Mouse (Mus musculus) midbrain, postnatal 0 days (tissue): ENCODE measurements around the gene Atp1a4. TPM values are rescaled to one million over a fixed set of nuclear protein-coding genes. Genes with fewer than 3 reads are reported as not detected.
A peak's percentile ranks its signal among the peaks of the same experiment; 100 is the strongest.

ENCODE experiments used
- ATAC-seq: fragments of 200-750 bp; cut with Nextera tagmentation; 2 replicates; pipeline ENCODE4 v1.8.0; 2017; ENCODE audit warnings: moderate number of reproducible peaks, mild to moderate bottlenecking, moderate TSS enrichment, moderate library complexity; ENCODE audit not compliant: low FRiP score
- DNase-seq: peaks from one replicate; pipeline ENCODE4 v3.0.0-alpha.2; 2015; ENCODE audit warnings: low spot score
- H3K27ac ChIP-seq: fragments of 300-500 bp; sonication (generic); 2 replicates; pipeline ENCODE4 v1.5.1; 2014; ENCODE audit warnings: low read depth, mild to moderate bottlenecking, low read length, mixed read lengths
- H3K27me3 ChIP-seq: fragments of 300-500 bp; sonication (generic); 2 replicates; pipeline ENCODE4 v1.6.1; 2014; ENCODE audit warnings: low read length, control low read depth, mixed read lengths; ENCODE audit not compliant: insufficient read depth
- H3K36me3 ChIP-seq: fragments of 300-500 bp; sonication (generic); 2 replicates; pipeline ENCODE4 v1.6.1; 2014; ENCODE audit warnings: low read length, control low read depth, mixed read lengths; ENCODE audit not compliant: insufficient read depth
- H3K4me1 ChIP-seq: fragments of 300-500 bp; sonication (generic); 2 replicates; pipeline ENCODE4 v1.6.1; 2014; ENCODE audit warnings: mild to moderate bottlenecking, control low read depth, antibody characterized with exemption, low read length, mixed read lengths; ENCODE audit not compliant: insufficient read depth
- H3K4me2 ChIP-seq: fragments of 300-500 bp; sonication (generic); 2 replicates; pipeline ENCODE4 v1.6.1; 2014; ENCODE audit warnings: low read depth, mild to moderate bottlenecking, low read length, mixed read lengths; ENCODE audit not compliant: poor library complexity, severe bottlenecking
- H3K4me3 ChIP-seq: fragments of 300-500 bp; sonication (generic); 2 replicates; pipeline ENCODE4 v1.5.1; 2014; ENCODE audit warnings: low read depth, mild to moderate bottlenecking, low read length, moderate library complexity
- H3K9ac ChIP-seq: fragments of 300-500 bp; sonication (generic); replicated peaks from 2 replicates; pipeline ENCODE4 v1.6.1; 2014; ENCODE audit warnings: mild to moderate bottlenecking, low read length, moderate library complexity, mixed read lengths; ENCODE audit not compliant: poor library complexity, severe bottlenecking
- H3K9me3 ChIP-seq: fragments of 300-500 bp; sonication (generic); 2 replicates; pipeline ENCODE4 v1.6.1; 2016; ENCODE audit warnings: low read length, control low read depth
- CTCF ChIP-seq: IDR thresholded peaks from 2 replicates; pipeline ENCODE4 v1.5.1; 2016; ENCODE audit warnings: antibody characterized with exemption, mild to moderate bottlenecking
- WGBS: fragments of 180-500 bp; shearing (Covaris S2); extraction: QIAGEN DNeasy Blood & Tissue Kit; methylation state at CpG from one replicate; pipeline ENCODE4 v1.1.7; 2014; 5-methylcytosine and 5-hydroxymethylcytosine counted together
- polyA plus RNA-seq: library from polyadenylated mRNA; unstranded; fragments of >200 nt; fragmentation: Nextera tagmentation; extraction: Ambion mirVana; gene quantifications from 2 replicates; pipeline ENCODE4 v1.2.1, GENCODE M21; 2015
- total RNA-seq: library from RNA; depleted of rRNA; stranded (reverse); fragments of >200 nt; gene quantifications from 2 replicates; pipeline ENCODE4 v1.2.3, GENCODE M21; 2014

The Atp1a4 gene
- total and polyA plus RNA-seq, 2 experiments from 2014 or later: 0.05 TPM; not detected in 1

- Histone ChIP-seq H3K27ac (peak overlapping the region; percentile 71), H3K4me2 (no peak overlapping the region), H3K27me3 (no peaks in the 10 kb centered on the region), H3K4me3 (no peak overlapping the region), H3K36me3 (no peaks in the 10 kb centered on the region), H3K9ac (no peak overlapping the region), H3K4me1 (peaks cover 6% of the 10 kb centered on the region; the same call in 1 of the 2 replicates), H3K9me3 (no peaks in the 10 kb centered on the region)
- WGBS: 74% methylated on average over 16 of the region's 16 CpGs
- DNase-seq (no peak), ATAC-seq (peak; percentile 59)
- no peak for TF ChIP-seq CTCF
These were observed 21.7 kb upstream of the Atp1a4 start for GRCm38 (mm10) chr1:172279768-172280509.

- H3K36me3 ChIP-seq: no peaks in the 10 kb centered on the region
- no peaks in the 10 kb centered on the region for H3K9me3 ChIP-seq
- DNase-seq (no peak), ATAC-seq (no peak)
- no peak overlapping the region for H3K9ac ChIP-seq
- H3K27ac ChIP-seq: 0 out of 2 replicates have a peak overlapping the region, but pooled peaks have one; percentile 12
- H3K4me3 ChIP-seq: no peak overlapping the region
- H3K27me3 ChIP-seq: no peaks in the 10 kb centered on the region
- TF ChIP-seq CTCF: no peak
- peaks cover 6% of the 10 kb centered on the region; the same call in 1 of the 2 replicates for H3K4me1 ChIP-seq
- 92% methylated on average over 13 of the region's 13 CpGs for WGBS
- no peak overlapping the region for H3K4me2 ChIP-seq
These were observed 20.1 kb upstream of the Atp1a4 start for GRCm38 (mm10) chr1:172278328-172278727.

GRCm38 (mm10) chr1:172277172-172277571 lies 19.0 kb upstream of the Atp1a4 start:
- no peak for DNase-seq
- 73% methylated on average over 3 of the region's 3 CpGs for WGBS

GRCm38 (mm10) chr1:172274547-172274946 lies 16.3 kb upstream of the Atp1a4 start:
- 70% methylated on average over 5 of the region's 5 CpGs for WGBS
- no peaks in the 10 kb centered on the region for H3K27me3 ChIP-seq
- H3K4me1 ChIP-seq: peaks cover 3% of the 10 kb centered on the region; the same call in 1 of the 2 replicates
- DNase-seq (no peak), ATAC-seq (no peak)
- H3K27ac ChIP-seq: no peak overlapping the region
- no peak overlapping the region for H3K9ac ChIP-seq
- H3K9me3 ChIP-seq: no peaks in the 10 kb centered on the region
- no peak overlapping the region for H3K4me3 ChIP-seq
- no peak overlapping the region for H3K4me2 ChIP-seq
- no peak for TF ChIP-seq CTCF
- H3K36me3 ChIP-seq: no peaks in the 10 kb centered on the region

More at GRCm38 (mm10) chr1:172277172-172277571, 19.0 kb upstream of the Atp1a4 start:
- no peak overlapping the region for H3K4me2 ChIP-seq
- H3K27me3 ChIP-seq: no peaks in the 10 kb centered on the region
- no peak overlapping the region for H3K27ac ChIP-seq
- H3K4me1 ChIP-seq: peaks cover 6% of the 10 kb centered on the region; the same call in 1 of the 2 replicates
- H3K4me3 ChIP-seq: no peak overlapping the region
- no peak for ATAC-seq
- H3K9me3 ChIP-seq: no peaks in the 10 kb centered on the region
- TF ChIP-seq CTCF: no peak
- H3K36me3 ChIP-seq: no peaks in the 10 kb centered on the region
- H3K9ac ChIP-seq: no peak overlapping the region

DNA sequence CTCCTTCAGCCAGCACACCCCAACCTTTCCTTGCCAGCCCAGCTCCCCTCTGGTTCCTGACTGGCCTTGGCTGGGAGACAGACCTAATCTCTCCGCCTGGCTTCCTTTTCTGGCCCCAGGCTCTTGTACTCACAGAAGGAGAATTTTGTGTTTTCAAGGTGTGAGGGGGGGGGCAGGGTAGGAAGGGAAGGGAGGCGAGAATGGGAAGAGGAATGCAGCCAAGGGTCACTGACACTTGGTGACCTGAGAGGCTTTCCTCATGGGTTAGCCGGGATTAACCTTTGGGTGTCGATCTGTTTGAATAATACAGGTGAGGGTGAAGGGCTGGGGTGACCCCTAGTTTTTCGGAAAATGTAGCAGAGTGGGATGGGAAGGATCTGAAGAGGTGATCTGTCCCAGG lies 15.9 kb upstream of the Atp1a4 start:
- 55% methylated on average over 5 of the region's 5 CpGs for WGBS
- ATAC-seq (no peak), DNase-seq (no peak)
- no peak overlapping the region for H3K4me3 ChIP-seq
- H3K9ac ChIP-seq: no peak overlapping the region
- no peak for TF ChIP-seq CTCF
- no peak overlapping the region for H3K27ac ChIP-seq
- H3K27me3 ChIP-seq: no peaks in the 10 kb centered on the region
- H3K9me3 ChIP-seq: no peaks in the 10 kb centered on the region
- H3K4me2 ChIP-seq: no peak overlapping the region
- H3K4me1 ChIP-seq: peaks cover 3% of the 10 kb centered on the region; the same call in 1 of the 2 replicates
- no peaks in the 10 kb centered on the region for H3K36me3 ChIP-seq

- Histone ChIP-seq H3K27me3 (no peaks in the 10 kb centered on the region), H3K4me2 (no peak overlapping the region), H3K27ac (no peak overlapping the region), H3K9me3 (no peaks in the 10 kb centered on the region), H3K4me3 (no peak overlapping the region), H3K36me3 (no peaks in the 10 kb centered on the region), H3K9ac (no peak overlapping the region), H3K4me1 (peaks cover 3% of the 10 kb centered on the region; the same call in 1 of the 2 replicates)
- DNase-seq (no peak), ATAC-seq (no peak)
- 91% methylated on average over 6 of the region's 6 CpGs for WGBS
- TF ChIP-seq CTCF: no peak
These were observed 15.2 kb upstream of the Atp1a4 start for GRCm38 (mm10) chr1:172273386-172273785.
